Mouse (Mus musculus) liver, adult 2 months (tissue): Measurements from ENCODE around the gene Atf2.

Experiments
- CTCF ChIP-seq: fragments of 200-500 bp; IDR thresholded peaks from 2 replicates; pipeline ENCODE4 v1.5.1; 2011; ENCODE audit warnings: low read depth, low read length, control low read depth
- POLR2A ChIP-seq: fragments of 200-500 bp; IDR thresholded peaks from 2 replicates; pipeline ENCODE4 v1.6.1; 2011; ENCODE audit warnings: low read length, control low read depth; ENCODE audit not compliant: insufficient read depth; ENCODE audit errors: extremely low read depth

GRCm38 (mm10) chr2:73807609-73808008 is 84.8 kb downstream of the Atf2 start:
- no peak for TF ChIP-seq CTCF
- no peak for TF ChIP-seq POLR2A
